Mouse (Mus musculus) lung, embryonic 16.5 days (tissue): ENCODE measurements at regions not wholly inside any gene's neighbourhood (a gene's known extent, or its start where the extent isn't known, plus 50 kb on each side); places are given as distances from the start of the nearest gene placed in this dataset.
A peak's percentile ranks its signal among the peaks of the same experiment; 100 is the strongest.

Experiments
- ATAC-seq: fragments of 200-750 bp; cut with Nextera tagmentation; 2 replicates; pipeline ENCODE4 v1.8.0; 2017; ENCODE audit warnings: low read depth, mild to moderate bottlenecking, moderate library complexity
- H3K27ac ChIP-seq: fragments of 300-500 bp; sonication (generic); 2 replicates; pipeline ENCODE4 v1.5.1; 2014; ENCODE audit warnings: mild to moderate bottlenecking, control low read depth, low read length
- H3K27me3 ChIP-seq: fragments of 300-500 bp; sonication (generic); 2 replicates; pipeline ENCODE4 v1.6.1; 2014; ENCODE audit warnings: low read depth, low read length, mixed read lengths; ENCODE audit not compliant: control insufficient read depth, insufficient read depth
- H3K36me3 ChIP-seq: fragments of 300-500 bp; sonication (generic); 2 replicates; pipeline ENCODE4 v1.6.1; 2014; ENCODE audit warnings: low read length; ENCODE audit not compliant: control insufficient read depth, insufficient read depth
- H3K4me1 ChIP-seq: fragments of 300-500 bp; sonication (generic); replicated peaks from 2 replicates; pipeline ENCODE4 v1.6.1; 2014; ENCODE audit warnings: low read length, mixed read lengths; ENCODE audit not compliant: control insufficient read depth, insufficient read depth
- H3K4me2 ChIP-seq: fragments of 300-500 bp; sonication (generic); 2 replicates; pipeline ENCODE4 v1.6.1; 2014; ENCODE audit warnings: low read depth, low read length, control low read depth
- H3K4me3 ChIP-seq: fragments of 300-500 bp; sonication (generic); 2 replicates; pipeline ENCODE4 v1.5.1; 2014; ENCODE audit warnings: mild to moderate bottlenecking, low read length, control low read depth
- H3K9ac ChIP-seq: fragments of 300-500 bp; sonication (generic); 2 replicates; pipeline ENCODE4 v1.6.1; 2014; ENCODE audit warnings: low read length, control low read depth
- H3K9me3 ChIP-seq: fragments of 300-500 bp; sonication (generic); 2 replicates; pipeline ENCODE4 v1.6.1; 2016; ENCODE audit warnings: low read length; ENCODE audit not compliant: control insufficient read depth
- WGBS: fragments of 180-500 bp; shearing (Covaris S2); extraction: QIAGEN DNeasy Blood & Tissue Kit; methylation state at CpG from one replicate; pipeline ENCODE4 v1.1.7; 2014; 5-methylcytosine and 5-hydroxymethylcytosine counted together

DNA sequence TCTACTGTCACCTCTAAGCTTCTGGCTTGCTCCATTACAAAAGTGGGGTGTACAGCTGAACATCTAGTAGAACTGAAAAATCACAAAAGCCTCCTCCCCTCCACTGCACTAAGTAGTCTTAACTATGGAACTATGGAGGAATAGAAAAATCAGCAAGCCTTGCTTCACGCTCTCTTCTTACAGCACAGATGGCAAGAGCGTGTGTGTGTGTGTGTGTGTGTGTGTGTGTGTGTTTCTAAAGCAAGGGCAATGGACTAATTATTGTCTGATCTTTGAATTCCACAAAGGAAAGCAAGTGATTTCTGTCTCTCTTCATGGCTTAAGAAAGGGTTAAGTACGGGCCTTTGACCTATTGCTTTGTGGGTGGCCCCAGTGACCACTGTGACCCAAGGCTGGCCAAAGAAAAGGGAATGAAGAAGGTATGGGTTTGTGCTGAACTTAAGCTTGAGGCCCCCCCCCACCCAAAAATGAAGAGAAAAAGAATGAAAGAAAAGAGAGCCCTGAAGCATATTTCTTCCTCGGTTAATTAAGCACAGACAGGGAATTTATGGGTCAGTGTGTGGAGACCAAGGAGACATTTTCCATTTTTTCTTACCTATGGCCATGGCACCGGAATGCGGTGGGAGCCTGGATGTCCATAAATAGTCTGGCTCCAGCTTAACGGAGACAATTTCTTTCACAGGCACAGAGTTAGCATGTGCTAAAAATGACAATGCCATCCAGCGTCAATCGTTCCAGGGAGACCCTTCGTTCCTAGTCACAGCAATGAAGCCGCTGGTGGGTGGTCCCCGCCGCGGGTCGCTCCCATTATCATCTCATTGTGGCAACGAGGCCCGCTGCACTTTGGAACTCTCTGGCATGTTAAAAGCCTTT lies 119.8 kb downstream of the Zbtb18 start:
- Histone ChIP-seq H3K4me2 (no peak overlapping the region), H3K9me3 (no peaks in the 10 kb centered on the region), H3K9ac (no peak overlapping the region), H3K27me3 (no peaks in the 10 kb centered on the region), H3K4me3 (no peak overlapping the region), H3K27ac (no peak overlapping the region), H3K4me1 (no peaks in the 10 kb centered on the region), H3K36me3 (no peaks in the 10 kb centered on the region)
- 81% methylated on average over 17 of the region's 17 CpGs for WGBS
- no peak for ATAC-seq

DNA sequence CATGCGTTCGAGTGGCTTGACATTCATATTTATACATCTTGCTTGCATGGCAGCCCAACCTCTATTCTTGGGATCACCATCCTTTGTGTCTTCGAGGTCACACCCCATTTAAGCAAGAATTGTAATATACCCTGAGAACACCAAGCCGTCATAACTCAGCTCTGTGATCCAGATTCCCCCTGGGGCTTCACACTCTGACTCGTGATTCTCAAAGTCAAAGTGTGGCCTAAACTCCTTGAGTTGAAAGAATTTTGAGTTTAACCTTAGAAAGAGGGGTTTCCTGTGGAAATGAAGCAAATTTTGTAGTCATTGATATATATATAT lies 120.4 kb downstream of the Zbtb18 start:
- no peak overlapping the region for H3K9ac ChIP-seq
- no peak overlapping the region for H3K27ac ChIP-seq
- no peaks in the 10 kb centered on the region for H3K4me1 ChIP-seq
- no peak overlapping the region for H3K4me2 ChIP-seq
- H3K9me3 ChIP-seq = no peaks in the 10 kb centered on the region
- whole genome bisulfite sequencing = 71% methylated on average over 5 of the region's 5 CpGs
- H3K4me3 ChIP-seq = no peak overlapping the region
- ATAC-seq = no peak
- no peaks in the 10 kb centered on the region for H3K36me3 ChIP-seq
- H3K27me3 ChIP-seq = no peaks in the 10 kb centered on the region

DNA sequence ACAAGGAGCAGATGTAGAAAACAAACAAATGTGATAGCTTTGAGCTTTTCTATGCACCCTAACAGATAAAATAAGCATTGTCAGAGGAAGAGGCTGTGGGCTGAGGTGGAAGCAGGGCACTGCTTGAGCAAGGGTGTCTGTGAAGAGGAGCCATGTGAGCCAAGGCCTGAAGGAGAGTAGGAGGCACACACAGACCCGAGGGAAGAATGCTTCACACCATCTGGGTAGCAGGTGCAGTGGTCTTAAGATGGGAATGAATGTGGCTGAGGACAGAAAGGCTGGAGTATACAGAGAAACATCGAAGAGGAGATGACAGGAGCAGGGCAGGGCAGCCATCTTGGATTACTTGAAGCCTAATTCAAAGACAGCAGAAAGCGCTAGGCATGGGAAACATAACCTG lies 123.5 kb downstream of the Zbtb18 start:
- Histone ChIP-seq H3K9ac (no peak overlapping the region), H3K4me2 (no peak overlapping the region), H3K4me1 (no peaks in the 10 kb centered on the region), H3K27ac (no peak overlapping the region), H3K9me3 (no peaks in the 10 kb centered on the region), H3K4me3 (no peak overlapping the region), H3K36me3 (no peaks in the 10 kb centered on the region), H3K27me3 (no peaks in the 10 kb centered on the region)
- no peak for ATAC-seq
- WGBS = 71% methylated on average over 3 of the region's 3 CpGs

DNA sequence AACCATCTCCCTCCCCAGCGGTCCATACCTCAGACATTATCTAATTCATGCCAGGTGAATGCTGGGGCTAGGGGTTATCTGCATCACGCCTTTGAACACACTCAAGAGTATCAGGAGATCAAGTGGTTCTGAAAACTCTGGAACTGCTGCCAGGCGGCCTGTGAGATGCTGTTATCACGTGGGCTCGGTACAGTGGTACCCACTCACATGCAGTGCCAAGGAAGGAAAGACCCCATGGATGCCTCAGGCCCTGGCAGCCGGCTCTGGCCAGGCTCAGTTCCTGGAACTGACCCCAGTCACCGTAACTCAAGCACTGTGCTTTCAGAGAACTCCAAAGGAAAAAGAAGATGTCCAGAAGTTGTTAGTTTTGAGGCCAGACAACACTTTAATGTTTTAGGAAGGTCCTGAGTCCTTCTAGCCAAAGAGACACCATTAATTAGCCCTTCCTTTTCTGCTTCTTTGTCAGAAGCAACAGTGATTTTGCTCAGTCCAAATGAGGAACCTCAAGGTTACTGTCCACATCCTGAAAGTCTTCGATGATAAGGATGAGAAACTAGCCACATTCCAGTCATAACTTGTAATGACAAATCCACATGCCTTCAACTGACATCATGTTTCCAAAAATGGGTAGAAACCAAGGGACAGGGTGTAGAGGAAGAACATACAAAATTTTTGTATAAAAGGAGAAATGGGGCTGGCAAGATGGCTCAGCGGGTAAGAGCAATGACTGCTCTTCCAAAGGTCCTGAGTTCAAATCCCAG lies 126.1 kb downstream of the Zbtb18 start:
- Histone ChIP-seq H3K4me2 (no peak overlapping the region), H3K9me3 (no peaks in the 10 kb centered on the region), H3K9ac (no peak overlapping the region), H3K27ac (no peak overlapping the region), H3K36me3 (no peaks in the 10 kb centered on the region), H3K4me3 (no peak overlapping the region), H3K4me1 (no peaks in the 10 kb centered on the region), H3K27me3 (no peaks in the 10 kb centered on the region)
- WGBS = 59% methylated on average over 9 of the region's 9 CpGs
- ATAC-seq = no peak

DNA sequence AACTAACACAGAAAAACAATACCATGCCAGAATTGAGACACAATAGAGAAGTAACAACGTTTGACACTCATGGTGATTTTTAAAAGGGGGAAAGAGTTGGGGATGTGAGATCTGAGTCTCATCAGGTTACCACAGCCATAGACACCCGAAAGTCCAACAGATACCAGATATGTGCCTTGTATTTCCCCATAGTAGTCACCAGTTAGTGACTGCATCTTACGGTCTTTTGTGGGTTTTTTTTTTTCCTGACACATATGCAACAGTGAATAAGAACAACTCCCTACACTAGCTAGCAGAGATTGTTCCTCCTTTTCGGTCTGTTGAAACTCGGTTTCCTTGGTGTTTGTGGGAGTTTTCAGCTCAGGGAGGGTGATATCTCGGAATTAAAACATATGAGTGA lies 127.4 kb downstream of the Zbtb18 start:
- H3K36me3 ChIP-seq = no peaks in the 10 kb centered on the region
- ATAC-seq = no peak

DNA sequence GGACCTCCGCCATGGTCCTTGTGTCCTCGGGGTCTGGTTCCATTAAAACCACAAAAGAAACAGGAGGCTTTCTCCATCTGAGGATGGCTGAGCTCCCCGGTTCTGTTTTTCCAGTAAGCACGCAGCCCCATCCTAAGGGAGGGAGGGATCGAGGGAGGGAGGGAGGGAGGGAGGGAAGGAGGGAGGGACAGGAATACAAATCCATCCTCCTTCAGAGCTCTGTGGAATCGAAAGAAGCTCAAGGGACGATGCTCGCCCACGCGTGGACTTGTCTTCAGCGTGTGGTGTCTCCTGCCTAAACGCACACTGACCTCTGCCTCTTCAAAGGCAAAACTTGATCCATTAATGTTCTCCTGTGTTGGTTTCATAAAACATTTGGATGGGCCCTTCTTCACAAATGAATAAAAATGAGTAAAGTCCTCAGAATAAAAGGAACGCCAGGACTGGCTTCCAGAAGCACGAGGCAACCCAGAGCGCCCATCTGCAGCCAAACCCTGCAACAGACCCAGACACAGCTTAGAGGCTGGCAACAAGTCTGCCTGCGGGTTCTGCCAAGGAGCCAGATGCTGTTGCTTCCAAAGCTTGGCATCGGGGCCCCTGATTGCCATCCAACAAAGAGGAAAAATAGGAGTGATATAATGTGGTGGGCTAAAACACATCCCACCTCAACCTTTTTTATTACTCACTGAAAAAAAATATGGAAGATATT lies 131.0 kb downstream of the Zbtb18 start:
- H3K4me2 ChIP-seq = no peak overlapping the region
- no peaks in the 10 kb centered on the region for H3K4me1 ChIP-seq
- H3K9ac ChIP-seq = no peak overlapping the region
- H3K36me3 ChIP-seq = no peaks in the 10 kb centered on the region
- H3K4me3 ChIP-seq = no peak overlapping the region
- WGBS = 86% methylated on average over 17 of the region's 17 CpGs
- no peak overlapping the region for H3K27ac ChIP-seq
- no peaks in the 10 kb centered on the region for H3K9me3 ChIP-seq
- ATAC-seq = no peak
- no peaks in the 10 kb centered on the region for H3K27me3 ChIP-seq

More for the DNA sequence above, 127.4 kb downstream of the Zbtb18 start:
- no peaks in the 10 kb centered on the region for H3K9me3 ChIP-seq
- 79% methylated on average over 6 of the region's 6 CpGs for WGBS
- H3K9ac ChIP-seq = no peak overlapping the region
- no peaks in the 10 kb centered on the region for H3K4me1 ChIP-seq
- no peak overlapping the region for H3K4me3 ChIP-seq
- no peaks in the 10 kb centered on the region for H3K27me3 ChIP-seq
- H3K4me2 ChIP-seq = no peak overlapping the region
- no peak overlapping the region for H3K27ac ChIP-seq

DNA sequence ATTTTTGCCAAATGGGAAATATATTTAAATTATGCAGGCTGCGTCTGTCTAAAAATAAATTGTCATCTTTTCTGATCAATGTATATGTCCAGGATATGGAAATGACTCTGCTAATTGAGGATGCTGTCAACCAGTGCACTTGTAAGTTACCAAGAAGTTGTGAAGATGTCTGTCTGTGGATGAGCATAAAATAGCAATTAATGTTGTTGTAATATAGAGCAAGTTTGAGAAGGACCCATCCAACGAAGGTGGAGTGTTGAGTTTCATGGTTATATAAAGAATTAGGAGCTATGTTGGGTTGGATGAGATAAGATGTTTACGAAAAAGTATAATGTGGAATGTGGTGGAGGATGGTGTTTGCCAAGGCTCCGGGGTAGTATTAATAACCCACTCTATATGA lies 131.6 kb downstream of the Zbtb18 start:
- no peak for ATAC-seq

DNA sequence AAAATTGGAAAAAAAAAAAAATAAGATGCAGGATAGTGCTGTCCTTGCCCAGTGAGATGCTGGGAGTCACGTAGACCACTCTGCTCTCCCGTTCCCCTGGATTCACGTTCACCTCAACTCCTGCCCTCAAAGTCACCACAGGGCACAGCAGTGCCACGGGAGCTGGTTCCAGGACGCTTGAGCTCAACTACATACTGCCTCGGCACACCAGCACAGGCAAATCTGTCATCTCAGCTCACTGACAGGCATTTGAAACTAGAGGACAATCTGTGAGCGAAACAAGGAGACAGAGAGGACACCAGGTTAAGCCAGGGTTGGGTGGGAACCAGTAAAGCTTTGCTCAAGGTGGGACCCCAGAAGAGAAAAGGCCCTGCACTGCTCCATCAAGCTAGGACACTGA lies 132.2 kb downstream of the Zbtb18 start:
- H3K4me3 ChIP-seq = no peak overlapping the region
- WGBS = 71% methylated on average over 7 of the region's 7 CpGs
- H3K4me1 ChIP-seq = no peaks in the 10 kb centered on the region
- H3K27ac ChIP-seq = no peak overlapping the region
- no peak for ATAC-seq
- no peaks in the 10 kb centered on the region for H3K9me3 ChIP-seq
- no peaks in the 10 kb centered on the region for H3K27me3 ChIP-seq
- H3K9ac ChIP-seq = no peak overlapping the region
- no peaks in the 10 kb centered on the region for H3K36me3 ChIP-seq
- no peak overlapping the region for H3K4me2 ChIP-seq

More for the DNA sequence above, 131.6 kb downstream of the Zbtb18 start:
- Histone ChIP-seq H3K27ac (no peak overlapping the region), H3K4me2 (no peak overlapping the region), H3K4me1 (no peaks in the 10 kb centered on the region), H3K27me3 (no peaks in the 10 kb centered on the region), H3K9me3 (no peaks in the 10 kb centered on the region), H3K4me3 (no peak overlapping the region), H3K36me3 (no peaks in the 10 kb centered on the region), H3K9ac (no peak overlapping the region)
- WGBS = 62% methylated on average over 4 of the region's 4 CpGs

DNA sequence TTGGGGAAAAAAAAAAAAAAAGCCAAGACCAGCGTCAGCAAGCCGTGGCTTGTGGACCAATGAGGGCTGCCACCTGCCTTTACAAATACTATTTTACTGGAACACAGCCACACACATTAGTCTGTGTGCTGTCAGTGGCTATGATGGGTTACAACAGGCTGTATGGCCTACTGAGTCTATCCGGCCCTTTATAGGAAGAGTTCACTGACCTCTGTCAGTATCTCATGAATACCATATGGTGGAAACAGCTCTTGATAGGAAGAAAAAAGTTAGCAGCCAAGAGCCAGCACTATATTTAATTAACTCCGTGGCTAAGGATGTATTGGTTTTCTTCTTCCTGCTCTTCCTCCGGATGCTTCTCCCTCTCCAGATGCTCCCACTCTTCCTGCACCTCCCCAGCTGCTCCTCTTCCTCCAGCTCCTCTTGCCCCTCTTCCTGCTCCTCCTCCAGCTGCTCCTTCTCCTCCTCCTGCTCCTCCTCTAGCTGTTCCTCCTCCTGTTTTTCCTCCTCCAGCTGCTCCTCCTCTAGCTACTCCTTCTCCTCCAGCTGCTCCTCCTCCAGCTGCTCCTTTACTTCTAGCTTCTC lies 142.2 kb downstream of the Zbtb18 start:
- 32% methylated on average over 5 of the region's 5 CpGs for WGBS
- Histone ChIP-seq H3K4me2 (no peak overlapping the region), H3K36me3 (no peaks in the 10 kb centered on the region), H3K4me1 (no peaks in the 10 kb centered on the region), H3K27ac (no peak overlapping the region), H3K27me3 (no peaks in the 10 kb centered on the region), H3K9ac (no peak overlapping the region), H3K4me3 (no peak overlapping the region), H3K9me3 (peaks cover 2% of the 10 kb centered on the region; the same call in 1 of the 2 replicates)
- ATAC-seq = peak; percentile 84
